Mouse (Mus musculus) neural tube, embryonic 12.5 days (tissue): ENCODE measurements around the gene Hs6st1. TPM values are rescaled to one million over a fixed set of nuclear protein-coding genes. Genes with fewer than 3 reads are reported as not detected.
A peak's percentile ranks its signal among the peaks of the same experiment; 100 is the strongest.
"Not testable (repeated sequence)": the region's sequence is repeated elsewhere in the genome, so short reads cannot be mapped to it uniquely, and the experiment has no call there.

ENCODE experiments used
- ATAC-seq: fragments of 200-750 bp; cut with Nextera tagmentation; 2 replicates; pipeline ENCODE4 v1.8.0; 2017; ENCODE audit warnings: low read depth, mild to moderate bottlenecking, moderate TSS enrichment, moderate library complexity; ENCODE audit not compliant: low FRiP score
- H3K27ac ChIP-seq: fragments of 300-500 bp; sonication (generic); 2 replicates; pipeline ENCODE4 v1.5.1; 2016
- H3K27me3 ChIP-seq: fragments of 300-500 bp; sonication (generic); replicated peaks from 2 replicates; pipeline ENCODE4 v1.6.1; 2016; ENCODE audit warnings: mild to moderate bottlenecking
- H3K36me3 ChIP-seq: fragments of 300-500 bp; sonication (generic); 2 replicates; pipeline ENCODE4 v1.6.1; 2016; ENCODE audit warnings: mild to moderate bottlenecking
- H3K4me1 ChIP-seq: fragments of 300-500 bp; sonication (generic); 2 replicates; pipeline ENCODE4 v1.6.1; 2016
- H3K4me2 ChIP-seq: fragments of 300-500 bp; sonication (generic); replicated peaks from 2 replicates; pipeline ENCODE4 v1.6.1; 2016; ENCODE audit warnings: mild to moderate bottlenecking
- H3K4me3 ChIP-seq: fragments of 300-500 bp; sonication (generic); 2 replicates; pipeline ENCODE4 v1.5.1; 2016
- H3K9ac ChIP-seq: fragments of 300-500 bp; sonication (generic); 2 replicates; pipeline ENCODE4 v1.6.1; 2016; ENCODE audit warnings: mild to moderate bottlenecking
- H3K9me3 ChIP-seq: fragments of 300-500 bp; sonication (generic); 2 replicates; pipeline ENCODE4 v1.6.1; 2016; ENCODE audit warnings: mild to moderate bottlenecking
- WGBS: fragments of 180-500 bp; shearing (Covaris S2); methylation state at CpG from one replicate; pipeline ENCODE4 v1.1.7; 2016; 5-methylcytosine and 5-hydroxymethylcytosine counted together
- polyA plus RNA-seq: library from polyadenylated mRNA; unstranded; fragments of >200 nt; fragmentation: Nextera tagmentation; extraction: Ambion mirVana; gene quantifications from 2 replicates; pipeline ENCODE4 v1.2.1, GENCODE M21; 2016

The Hs6st1 gene
- polyA plus RNA-seq = 28.1 and 34.4 TPM in 2 replicates

- Histone ChIP-seq H3K4me1 (peaks cover 59% of the 10 kb centered on the region), H3K36me3 (no peaks in the 10 kb centered on the region), H3K27ac (peak within 1 kb of the TSS; percentile 37; the same call in 1 of the 2 replicates), H3K4me3 (peak within 1 kb of the TSS; percentile 83), H3K4me2 (peak within 1 kb of the TSS; percentile 95), H3K27me3 (no peaks in the 10 kb centered on the region), H3K9ac (peak within 1 kb of the TSS; percentile 85), H3K9me3 (no peaks in the 10 kb centered on the region)
- WGBS = 1% methylated on average over 43 of the region's 55 CpGs
- ATAC-seq = peak; percentile 92
These were observed at the start of gene Hs6st1 for GRCm38 (mm10) chr1:36068076-36068475. Gene Hs6st1, plus strand, starts transcription at chr1:36068400.

- no peak overlapping the region for H3K4me2 ChIP-seq
- ATAC-seq = no peak
- H3K4me3 ChIP-seq = no peak overlapping the region
- H3K27me3 ChIP-seq = no peaks in the 10 kb centered on the region
- no peak overlapping the region for H3K27ac ChIP-seq
- peaks cover 9% of the 10 kb centered on the region for H3K4me1 ChIP-seq
- WGBS = 87% methylated on average over 4 of the region's 4 CpGs
- H3K9me3 ChIP-seq = no peaks in the 10 kb centered on the region
- H3K36me3 ChIP-seq = no peaks in the 10 kb centered on the region
- H3K9ac ChIP-seq = no peak overlapping the region
These were observed 49.6 kb upstream of the Hs6st1 start for GRCm38 (mm10) chr1:36018617-36019016.

DNA sequence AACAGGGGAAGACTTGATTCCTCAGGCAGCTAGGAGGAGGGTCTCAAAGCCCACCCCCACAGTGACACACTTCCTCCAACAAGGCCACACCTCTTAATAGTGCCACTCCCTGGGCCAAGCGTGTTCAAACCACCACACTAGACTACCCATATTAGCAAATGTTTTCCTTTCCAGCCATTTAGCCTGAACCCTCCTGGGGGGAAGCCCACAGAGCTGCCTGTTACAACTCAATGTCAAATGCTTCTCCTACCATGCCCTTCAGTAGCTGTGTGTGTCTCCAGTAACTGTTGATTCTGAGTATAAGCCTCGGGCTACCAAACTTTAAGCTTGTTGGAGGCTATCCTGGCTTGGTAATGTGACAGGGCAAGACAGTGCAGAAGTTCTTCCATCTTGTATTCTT, 49.0 kb upstream of the Hs6st1 start:
- WGBS = 90% methylated on average over 2 of the region's 2 CpGs
- no peak overlapping the region for H3K9ac ChIP-seq

GRCm38 (mm10) chr1:36020315-36020714, 47.9 kb upstream of the Hs6st1 start:
- WGBS = 97% methylated on average over 4 of the region's 4 CpGs
- no peak overlapping the region for H3K4me3 ChIP-seq

More for the DNA sequence above, 49.0 kb upstream of the Hs6st1 start:
- no peak for ATAC-seq
- Histone ChIP-seq H3K27me3 (no peaks in the 10 kb centered on the region), H3K36me3 (no peaks in the 10 kb centered on the region), H3K27ac (no peak overlapping the region), H3K4me2 (no peak overlapping the region), H3K9me3 (no peaks in the 10 kb centered on the region), H3K4me3 (no peak overlapping the region), H3K4me1 (peaks cover 9% of the 10 kb centered on the region)

GRCm38 (mm10) chr1:36030421-36030821, 37.8 kb upstream of the Hs6st1 start:
- Histone ChIP-seq H3K27ac (no peak overlapping the region), H3K4me1 (no peaks in the 10 kb centered on the region), H3K27me3 (no peaks in the 10 kb centered on the region), H3K4me2 (no peak overlapping the region), H3K9me3 (no peaks in the 10 kb centered on the region), H3K36me3 (no peaks in the 10 kb centered on the region), H3K9ac (no peak overlapping the region), H3K4me3 (no peak overlapping the region)
- ATAC-seq = no peak
- WGBS = 57% methylated on average over 10 of the region's 10 CpGs

More at GRCm38 (mm10) chr1:36020315-36020714, 47.9 kb upstream of the Hs6st1 start:
- no peak overlapping the region for H3K4me2 ChIP-seq
- H3K9ac ChIP-seq = no peak overlapping the region
- no peak overlapping the region for H3K27ac ChIP-seq
- no peaks in the 10 kb centered on the region for H3K36me3 ChIP-seq
- no peaks in the 10 kb centered on the region for H3K9me3 ChIP-seq
- peaks cover 9% of the 10 kb centered on the region for H3K4me1 ChIP-seq
- H3K27me3 ChIP-seq = no peaks in the 10 kb centered on the region
- ATAC-seq = no peak

DNA sequence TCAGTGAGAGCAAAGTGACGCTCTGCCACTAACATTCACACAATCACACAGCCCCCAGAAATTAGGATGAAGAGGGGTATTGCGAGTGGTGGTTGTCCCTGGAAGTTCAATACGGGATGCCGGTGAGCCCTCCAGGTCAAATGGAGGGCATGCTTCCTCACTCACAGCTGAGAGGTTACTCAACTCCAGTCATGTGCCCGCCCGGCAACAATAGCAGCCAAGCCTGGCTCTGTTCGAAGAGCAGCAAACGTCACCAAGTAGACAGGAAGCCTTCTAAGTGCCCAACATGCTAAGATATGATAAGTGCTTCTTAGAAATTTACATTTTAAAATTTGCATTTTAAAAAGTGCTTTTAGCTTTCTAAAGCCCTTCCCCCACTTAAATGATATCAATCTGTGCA, 29.4 kb upstream of the Hs6st1 start:
- Histone ChIP-seq H3K27ac (no peak overlapping the region), H3K4me3 (no peak overlapping the region), H3K9ac (no peak overlapping the region), H3K9me3 (0 out of 2 replicates have a peak, but pooled peaks cover 8% of the 10 kb centered on the region), H3K4me1 (no peaks in the 10 kb centered on the region), H3K4me2 (no peak overlapping the region), H3K27me3 (no peaks in the 10 kb centered on the region), H3K36me3 (no peaks in the 10 kb centered on the region)
- WGBS = 91% methylated on average over 8 of the region's 8 CpGs
- no peak for ATAC-seq

- H3K4me1 ChIP-seq = no peaks in the 10 kb centered on the region
- no peak overlapping the region for H3K27ac ChIP-seq
- no peak overlapping the region for H3K4me3 ChIP-seq
- no peaks in the 10 kb centered on the region for H3K36me3 ChIP-seq
- no peak for ATAC-seq
- H3K9me3 ChIP-seq = 0 out of 2 replicates have a peak, but pooled peaks cover 8% of the 10 kb centered on the region
- H3K27me3 ChIP-seq = no peaks in the 10 kb centered on the region
- H3K4me2 ChIP-seq = no peak overlapping the region
- H3K9ac ChIP-seq = no peak overlapping the region
- 85% methylated on average over 3 of the region's 3 CpGs for WGBS
These were observed 26.1 kb upstream of the Hs6st1 start for GRCm38 (mm10) chr1:36042072-36042471.

GRCm38 (mm10) chr1:36043793-36044192, 24.4 kb upstream of the Hs6st1 start:
- WGBS = 93% methylated on average over 5 of the region's 5 CpGs
- not testable (repeated sequence) for H3K4me1 ChIP-seq, H3K9ac ChIP-seq, H3K4me3 ChIP-seq, H3K4me2 ChIP-seq, H3K36me3 ChIP-seq, H3K27me3 ChIP-seq, H3K9me3 ChIP-seq, H3K27ac ChIP-seq, ATAC-seq

DNA sequence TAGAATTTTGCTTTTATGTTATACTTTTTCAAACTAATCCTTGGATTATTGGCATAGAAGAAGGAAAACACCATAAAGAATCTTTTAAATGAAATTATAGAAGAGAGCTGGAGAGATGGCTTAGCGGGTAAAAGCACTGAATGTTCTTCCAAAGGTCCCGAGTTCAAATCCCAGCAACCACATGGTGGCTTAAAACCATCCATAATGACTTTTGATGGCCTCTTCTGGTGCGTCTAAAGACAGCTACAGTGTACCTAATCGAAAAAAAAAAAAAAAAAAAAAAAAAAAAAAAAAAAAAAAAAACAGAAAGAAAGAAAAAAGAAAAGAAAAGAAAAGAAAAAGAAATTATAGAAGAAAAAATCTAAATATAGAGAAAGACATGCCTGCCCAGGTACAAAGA, 23.9 kb upstream of the Hs6st1 start:
- Histone ChIP-seq H3K27ac (no peak overlapping the region), H3K9ac (no peak overlapping the region), H3K4me2 (no peak overlapping the region), H3K4me1 (no peaks in the 10 kb centered on the region), H3K9me3 (0 out of 2 replicates have a peak, but pooled peaks cover 8% of the 10 kb centered on the region), H3K4me3 (no peak overlapping the region), H3K27me3 (no peaks in the 10 kb centered on the region), H3K36me3 (no peaks in the 10 kb centered on the region)
- ATAC-seq = no peak
- WGBS = 88% methylated on average over 4 of the region's 4 CpGs

- H3K4me3 ChIP-seq = no peak overlapping the region
- H3K9ac ChIP-seq = no peak overlapping the region
- H3K4me2 ChIP-seq = no peak overlapping the region
- no peaks in the 10 kb centered on the region for H3K4me1 ChIP-seq
- H3K36me3 ChIP-seq = no peaks in the 10 kb centered on the region
- no peaks in the 10 kb centered on the region for H3K27me3 ChIP-seq
- H3K27ac ChIP-seq = no peak overlapping the region
- no peak for ATAC-seq
- H3K9me3 ChIP-seq = no peaks in the 10 kb centered on the region
- WGBS = 91% methylated on average over 5 of the region's 5 CpGs
These were observed 15.5 kb upstream of the Hs6st1 start for GRCm38 (mm10) chr1:36052672-36053071.

GRCm38 (mm10) chr1:36053566-36053965, 14.6 kb upstream of the Hs6st1 start:
- H3K27me3 ChIP-seq = no peaks in the 10 kb centered on the region
- H3K9ac ChIP-seq = no peak overlapping the region
- no peaks in the 10 kb centered on the region for H3K4me1 ChIP-seq
- 93% methylated on average over 2 of the region's 2 CpGs for WGBS
- no peak overlapping the region for H3K27ac ChIP-seq
- no peaks in the 10 kb centered on the region for H3K9me3 ChIP-seq
- no peak overlapping the region for H3K4me3 ChIP-seq
- no peak for ATAC-seq
- no peak overlapping the region for H3K4me2 ChIP-seq
- H3K36me3 ChIP-seq = no peaks in the 10 kb centered on the region

- no peak overlapping the region for H3K4me3 ChIP-seq
These were observed 13.8 kb upstream of the Hs6st1 start for GRCm38 (mm10) chr1:36054182-36054966.

DNA sequence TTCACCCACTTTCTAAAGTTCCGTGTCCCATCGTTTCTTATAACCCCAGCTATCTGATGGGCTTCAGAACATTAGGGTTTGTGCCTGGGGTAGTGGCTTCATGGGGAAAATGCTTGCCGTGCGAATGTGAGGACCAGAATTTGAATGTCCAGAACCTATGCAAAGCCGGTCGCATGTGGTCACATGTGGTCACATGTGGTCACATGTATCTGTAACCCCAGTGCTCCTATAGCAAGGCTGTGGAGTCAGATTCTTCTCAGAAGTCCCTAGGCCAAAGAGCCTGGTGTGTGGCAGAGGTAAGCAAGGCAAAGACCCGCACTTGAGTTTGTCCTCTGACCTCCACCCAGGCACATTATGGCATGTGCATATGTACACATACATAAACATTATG, 13.2 kb upstream of the Hs6st1 start:
- H3K9ac ChIP-seq = no peak overlapping the region
- WGBS = 95% methylated on average over 7 of the region's 7 CpGs
- no peak overlapping the region for H3K27ac ChIP-seq
- no peak for ATAC-seq
- H3K27me3 ChIP-seq = no peaks in the 10 kb centered on the region
- no peaks in the 10 kb centered on the region for H3K36me3 ChIP-seq
- peaks cover 2% of the 10 kb centered on the region; the same call in 1 of the 2 replicates for H3K4me1 ChIP-seq
- H3K9me3 ChIP-seq = no peaks in the 10 kb centered on the region
- H3K4me3 ChIP-seq = no peak overlapping the region
- H3K4me2 ChIP-seq = no peak overlapping the region

More at GRCm38 (mm10) chr1:36054182-36054966, 13.8 kb upstream of the Hs6st1 start:
- Histone ChIP-seq H3K27me3 (no peaks in the 10 kb centered on the region), H3K9ac (no peak overlapping the region), H3K4me1 (no peaks in the 10 kb centered on the region), H3K27ac (no peak overlapping the region), H3K36me3 (no peaks in the 10 kb centered on the region), H3K4me2 (no peak overlapping the region), H3K9me3 (no peaks in the 10 kb centered on the region)
- no peak for ATAC-seq
- 86% methylated on average over 9 of the region's 9 CpGs for WGBS
